Mouse (Mus musculus): ENCODE measurements around the gene Cyp4f37.
"Not testable (repeated sequence)": the region's sequence is repeated elsewhere in the genome, so short reads cannot be mapped to it uniquely, and the experiment has no call there.

The Cyp4f37 gene

DNA sequence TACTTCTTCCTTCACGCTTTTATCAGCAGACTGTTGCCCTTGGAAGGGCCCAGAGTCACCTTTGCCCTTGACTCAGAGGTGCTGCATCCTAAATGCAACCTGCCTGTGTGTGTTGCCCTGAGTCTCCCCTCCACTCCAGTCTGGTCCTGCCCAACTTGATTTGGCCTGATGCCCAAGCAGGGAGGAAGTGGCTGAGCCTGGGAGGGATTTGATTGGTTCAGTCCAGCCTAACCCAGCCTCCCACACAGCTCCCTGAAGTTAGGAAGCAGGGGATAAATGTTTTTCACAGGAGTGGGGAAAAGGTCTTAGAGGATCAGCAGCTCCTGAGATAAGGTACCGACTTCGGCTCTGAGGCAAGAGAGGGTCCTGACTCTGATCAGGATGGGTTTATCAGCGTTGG, at the start of gene Cyp4f37:
Cyp4f37 (plus strand) TSS at position 292 of the 400 bp plus-strand sequence.
- DNase-seq: not testable (repeated sequence)

DNA sequence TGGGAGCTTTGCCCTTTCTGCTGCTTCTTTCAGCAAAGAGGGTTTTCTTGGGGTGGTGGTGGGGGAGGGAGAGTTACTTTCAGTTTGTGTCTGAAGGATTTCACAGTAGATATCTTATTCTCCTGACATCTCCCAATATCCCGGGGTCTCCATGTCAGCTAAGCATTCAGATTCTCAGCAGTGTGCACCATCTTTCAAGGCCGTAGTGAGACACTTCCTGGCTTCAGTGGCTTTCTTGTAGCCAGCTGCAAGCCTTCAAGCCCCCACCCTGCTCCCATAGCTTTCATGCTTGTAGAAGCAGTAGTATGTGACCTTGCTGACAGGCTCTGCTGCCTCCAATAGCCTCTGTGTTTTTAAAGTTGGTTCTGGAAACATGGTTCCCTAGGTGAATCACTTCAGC, 47.8 kb upstream of the Cyp4f37 start:
- not testable (repeated sequence) for DNase-seq

DNA sequence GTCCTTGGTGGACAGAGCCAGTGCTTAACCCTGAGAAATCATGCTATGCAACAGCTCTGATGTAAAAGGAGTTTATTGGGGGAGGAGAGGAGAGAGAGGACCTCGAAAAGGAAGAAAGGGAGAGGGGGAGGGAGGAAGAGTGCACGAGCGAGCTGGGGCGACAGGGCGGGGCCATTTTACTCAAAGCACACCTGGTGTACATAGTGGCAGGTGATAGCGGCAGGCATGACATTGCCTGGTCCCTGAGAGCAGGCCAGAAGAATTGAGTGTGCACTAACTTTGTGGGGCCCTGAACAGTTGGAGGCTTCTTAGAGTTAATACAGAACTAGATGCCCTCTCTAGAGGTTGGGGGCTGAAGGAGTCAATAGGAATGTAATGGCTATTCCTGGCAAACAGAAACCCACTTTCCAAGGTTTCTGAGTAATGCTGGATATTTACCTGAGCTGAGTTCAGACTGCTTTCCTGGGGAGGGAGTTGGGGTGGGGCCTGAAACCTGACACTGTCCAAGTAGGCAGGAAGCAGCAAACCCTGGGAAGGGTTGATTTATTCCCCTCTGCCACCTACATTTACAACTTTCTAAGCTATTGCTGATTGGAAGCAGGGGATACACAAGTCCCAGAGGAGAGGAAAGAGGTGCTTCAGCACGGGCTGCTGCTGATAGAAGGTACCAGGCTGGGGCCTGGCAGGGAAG, 43.5 kb upstream of the Cyp4f37 start:
- DNase-seq: no peak

DNA sequence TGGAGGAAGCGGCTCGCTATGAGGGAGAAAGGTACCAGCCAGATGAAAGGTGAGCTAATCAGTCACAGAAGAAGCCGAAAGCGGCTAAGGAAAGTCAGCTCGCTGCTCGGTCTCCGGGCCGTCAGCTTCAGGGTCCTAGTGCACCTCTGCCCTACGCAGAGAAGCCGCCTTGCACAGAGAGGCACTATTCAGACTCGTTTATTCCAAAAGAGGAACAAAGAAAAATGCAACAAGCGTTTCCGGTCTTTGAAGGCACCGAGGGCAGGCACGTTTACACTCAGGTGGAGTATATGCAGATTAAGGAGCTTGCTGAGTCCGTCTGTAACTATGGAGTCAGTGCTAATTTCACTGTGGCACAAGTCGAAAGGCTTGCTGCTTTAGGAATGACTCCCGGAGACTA, 24.6 kb upstream of the Cyp4f37 start:
- DNase-seq: no peak

DNA sequence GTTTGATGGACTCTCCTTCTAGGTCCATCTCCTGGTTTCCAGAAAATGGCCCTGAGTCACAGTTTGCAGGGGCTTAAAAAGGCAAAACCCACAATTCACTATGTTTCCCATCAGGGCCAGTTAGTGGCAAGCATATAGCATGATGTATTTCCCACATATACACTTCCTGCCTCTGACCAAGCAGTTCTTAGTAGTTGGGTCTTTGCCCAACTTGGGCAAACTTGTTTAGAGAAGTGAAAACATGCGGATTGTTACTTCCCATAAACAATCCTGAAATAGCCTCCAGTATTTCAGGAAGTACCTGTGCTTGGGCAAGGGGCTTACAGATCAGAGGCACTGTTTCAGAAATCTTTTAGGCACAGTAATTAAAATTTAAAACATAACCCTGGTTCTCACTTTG, 13.1 kb upstream of the Cyp4f37 start:
- DNase-seq: peak in 1 of 2 experiments; percentile 2

DNA sequence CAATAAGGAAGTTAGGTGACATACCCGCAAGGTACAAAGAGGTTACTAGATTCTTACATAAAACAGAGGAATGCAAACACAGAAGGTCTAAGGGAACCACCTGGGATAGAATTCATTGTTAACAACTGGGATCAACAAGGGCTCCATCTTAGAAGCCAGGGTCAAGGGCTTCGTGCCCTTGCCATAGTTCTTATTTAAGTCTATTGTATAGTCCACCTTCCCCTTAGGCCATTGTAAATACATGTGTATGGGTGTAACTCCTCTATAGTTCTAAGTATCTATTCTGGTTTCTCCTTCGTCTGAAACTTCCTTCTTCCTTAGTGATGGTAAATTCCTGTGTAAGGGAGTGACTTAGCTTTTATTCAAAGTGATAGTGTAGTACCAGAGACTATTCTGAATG, 10.9 kb upstream of the Cyp4f37 start:
- DNase-seq: not testable (repeated sequence)

DNA sequence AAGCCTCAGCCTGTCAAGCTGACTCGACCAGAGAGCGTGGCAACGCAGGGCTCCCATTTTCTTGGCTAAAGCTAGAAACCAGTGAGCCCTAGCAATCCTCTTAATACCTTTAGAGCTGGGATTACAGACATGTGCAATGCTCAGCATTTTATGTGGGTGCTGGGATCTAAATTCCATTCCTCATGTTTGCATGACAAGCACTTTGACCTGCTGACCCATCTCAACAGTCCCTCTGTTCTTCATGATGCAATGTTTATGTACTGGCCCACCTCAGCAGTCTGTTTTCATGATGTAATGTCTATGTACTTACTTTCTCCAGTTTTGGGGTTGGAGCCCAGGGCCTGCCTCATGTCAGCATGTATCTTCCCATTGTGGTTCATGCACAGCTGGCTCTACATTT, 10.2 kb upstream of the Cyp4f37 start:
- no peak for DNase-seq

DNA sequence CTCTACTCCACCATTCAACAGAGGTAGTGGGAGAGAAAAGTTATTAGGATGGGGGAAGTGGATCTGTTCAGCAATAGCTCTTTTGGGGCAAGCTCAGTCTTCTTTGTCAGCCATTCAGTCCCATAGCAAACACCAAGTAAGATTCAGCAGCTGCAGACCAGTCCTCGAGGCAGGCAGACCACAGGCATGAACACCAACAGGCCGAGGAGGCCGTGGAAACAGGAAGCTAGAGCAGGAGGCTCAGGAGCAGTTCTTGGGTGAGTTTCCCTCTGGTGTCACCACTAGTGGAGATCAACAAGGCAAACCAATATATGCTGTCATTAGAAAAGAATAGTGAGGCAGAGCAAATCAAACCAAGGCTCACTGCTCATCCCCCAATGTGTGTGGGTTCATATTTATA, 8.7 kb upstream of the Cyp4f37 start:
- DNase-seq: no peak

DNA sequence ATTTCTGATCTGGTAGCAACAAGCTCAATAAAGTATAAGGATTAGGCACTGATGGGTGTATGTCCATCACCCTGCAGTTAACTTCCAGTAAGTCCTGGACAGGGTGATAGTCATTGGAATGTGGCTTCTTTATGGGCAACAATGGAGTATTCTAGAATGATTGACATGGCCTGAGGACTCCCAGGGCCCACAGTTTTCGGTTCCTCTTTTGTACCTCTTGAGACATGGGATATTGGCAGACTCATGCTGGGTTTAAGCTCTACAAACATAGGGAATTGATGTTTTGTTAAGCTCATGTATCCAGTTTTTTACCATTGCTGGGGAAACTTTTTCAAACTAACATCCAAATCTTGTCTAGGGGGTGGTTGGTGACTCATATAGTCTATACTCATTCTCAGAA, 3.9 kb upstream of the Cyp4f37 start:
- DNase-seq: no peak

DNA sequence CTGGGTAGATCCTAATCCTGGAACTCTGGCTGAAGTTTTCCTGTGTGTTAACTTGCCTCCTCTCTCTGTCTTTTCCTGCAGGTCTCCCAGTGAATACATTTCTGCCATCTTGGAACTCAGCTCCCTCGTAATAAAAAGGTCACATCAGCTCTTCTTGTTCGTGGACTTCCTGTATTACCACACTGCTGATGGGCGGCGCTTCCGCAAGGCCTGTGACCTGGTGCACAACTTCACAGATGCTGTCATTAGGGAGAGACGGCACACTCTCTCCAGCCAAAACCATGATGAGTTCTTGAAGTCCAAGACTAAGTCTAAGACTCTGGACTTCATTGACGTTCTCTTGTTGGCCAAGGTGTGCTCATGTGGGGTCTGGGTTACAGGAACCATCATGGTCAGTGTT, 8.6 kb downstream of the Cyp4f37 start:
- DNase-seq: not testable (repeated sequence)

DNA sequence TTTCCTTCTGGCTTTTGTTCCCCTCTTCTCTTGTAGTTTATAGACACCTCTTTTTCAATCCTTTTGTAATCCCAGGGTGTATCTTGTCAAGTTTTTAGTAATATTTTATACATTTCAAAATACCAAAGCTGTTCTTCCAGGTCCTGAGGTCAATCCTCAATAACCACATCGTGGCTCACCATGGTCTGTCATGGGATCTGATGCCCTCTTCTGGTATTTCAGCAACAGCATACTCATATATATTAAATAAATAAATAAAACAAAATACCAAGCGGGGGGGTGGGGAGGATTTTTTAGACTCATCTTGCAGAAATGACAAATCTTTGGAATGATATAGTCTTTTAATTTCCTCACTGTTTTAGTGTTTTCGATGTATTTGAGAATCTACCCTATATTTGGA, 10.8 kb downstream of the Cyp4f37 start:
- DNase-seq: no peak

DNA sequence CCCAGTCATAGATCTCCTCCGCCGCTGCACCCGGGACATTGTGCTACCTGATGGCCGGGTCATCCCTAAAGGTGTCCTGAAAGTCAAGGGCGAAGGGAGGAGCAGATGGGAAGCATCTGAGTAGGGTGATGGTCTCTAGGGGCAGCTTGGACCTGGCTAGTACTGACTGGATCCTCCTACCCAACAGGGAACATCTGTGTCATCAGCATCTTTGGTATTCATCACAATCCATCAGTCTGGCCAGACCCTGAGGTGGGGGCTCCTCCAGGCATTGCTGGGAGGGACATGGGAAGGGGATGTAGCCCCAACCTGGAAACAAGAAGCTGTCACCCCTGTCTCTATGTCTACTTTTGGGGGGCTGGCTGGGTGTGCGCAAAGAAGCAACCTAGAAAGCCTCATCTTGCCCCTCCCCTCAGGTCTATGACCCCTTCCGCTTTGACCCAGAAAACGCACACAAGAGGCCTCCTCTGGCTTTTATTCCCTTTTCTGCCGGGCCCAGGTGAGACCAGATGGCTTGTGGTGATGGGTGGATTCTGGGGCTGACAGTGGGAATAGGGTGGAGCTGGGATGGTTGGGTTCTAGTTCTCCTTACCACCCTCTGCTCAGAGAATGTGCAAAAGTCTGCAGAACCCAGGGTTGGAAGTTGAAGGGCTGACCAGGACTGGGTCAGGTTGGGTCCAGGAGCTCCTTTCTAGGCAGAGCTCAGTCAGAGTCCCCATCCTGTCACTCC, 13.3 kb downstream of the Cyp4f37 start:
- DNase-seq: not testable (repeated sequence)

DNA sequence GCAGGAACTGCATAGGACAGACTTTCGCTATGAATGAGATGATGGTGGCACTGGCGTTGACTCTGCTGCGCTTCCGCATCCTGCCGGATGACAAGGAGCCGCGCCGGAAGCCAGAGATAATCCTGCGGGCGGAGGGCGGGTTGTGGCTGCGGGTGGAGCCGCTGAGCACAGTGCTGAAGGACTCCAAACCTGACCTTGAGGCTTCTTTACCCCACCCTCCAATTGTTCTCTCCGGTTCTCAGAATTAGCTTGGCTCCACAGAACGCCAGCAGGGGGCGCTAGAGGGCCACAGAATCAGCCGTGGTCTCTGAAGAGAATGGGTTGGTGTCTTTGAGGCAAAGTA, 13.8 kb downstream of the Cyp4f37 start:
- DNase-seq: peak; percentile 45 to 83

DNA sequence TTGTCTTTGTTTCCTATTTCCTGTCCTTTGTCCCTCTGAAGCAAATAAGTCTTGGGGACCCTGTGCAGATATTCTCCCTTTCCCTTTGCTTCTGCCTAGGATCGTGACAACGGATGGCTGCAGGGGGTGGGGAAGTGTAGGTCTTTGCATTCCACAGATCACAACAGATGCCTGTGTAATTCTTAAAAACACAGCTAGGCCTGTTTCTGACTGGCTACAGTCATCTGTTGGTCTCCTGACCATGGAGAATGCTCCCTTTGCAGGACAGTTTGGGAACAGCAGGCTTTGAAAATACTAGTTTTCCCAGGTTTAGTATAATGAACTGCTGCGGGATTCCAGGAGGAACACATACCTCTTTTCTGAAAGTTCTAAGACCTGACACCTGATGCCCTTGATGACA, 15.2 kb downstream of the Cyp4f37 start:
- DNase-seq: no peak

DNA sequence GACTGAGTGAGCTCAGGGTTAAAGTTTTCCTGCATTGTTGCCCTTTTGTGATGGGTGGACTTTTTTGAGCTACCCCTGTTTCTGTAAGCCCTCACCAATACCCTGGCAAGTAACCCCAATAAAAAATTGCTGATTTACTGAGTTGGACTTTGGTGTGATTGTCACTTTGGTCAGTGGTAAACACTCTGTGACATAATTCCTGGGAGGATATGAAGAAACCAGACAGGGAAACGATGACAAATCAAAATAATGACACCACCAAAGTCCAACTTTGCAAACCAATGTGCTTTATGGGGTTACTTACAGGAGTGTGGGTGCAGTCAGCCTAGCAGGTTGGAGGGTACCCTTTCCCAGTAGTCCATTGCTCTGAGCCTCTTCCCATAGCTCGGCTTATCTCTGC, 16.0 kb downstream of the Cyp4f37 start:
- no peak for DNase-seq

DNA sequence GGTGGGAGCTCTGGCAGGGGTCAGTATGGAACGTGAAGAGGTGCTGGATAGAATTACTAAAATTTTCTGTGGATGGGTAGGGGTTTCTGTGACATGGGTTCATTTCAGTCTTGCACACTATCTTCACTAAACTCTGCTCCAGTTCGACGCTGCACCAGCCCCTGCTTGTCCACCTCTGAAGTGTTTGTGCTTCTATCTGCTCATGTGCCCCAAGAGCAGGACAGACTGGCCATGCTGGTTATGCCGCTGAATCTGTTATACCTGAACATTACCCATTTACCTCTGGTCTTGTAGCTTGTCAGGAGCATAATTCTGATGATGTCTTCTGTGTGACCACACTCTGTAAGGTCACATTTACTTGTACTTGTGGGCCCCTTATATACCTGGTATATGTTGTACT, 25.5 kb downstream of the Cyp4f37 start:
- DNase-seq: no peak

DNA sequence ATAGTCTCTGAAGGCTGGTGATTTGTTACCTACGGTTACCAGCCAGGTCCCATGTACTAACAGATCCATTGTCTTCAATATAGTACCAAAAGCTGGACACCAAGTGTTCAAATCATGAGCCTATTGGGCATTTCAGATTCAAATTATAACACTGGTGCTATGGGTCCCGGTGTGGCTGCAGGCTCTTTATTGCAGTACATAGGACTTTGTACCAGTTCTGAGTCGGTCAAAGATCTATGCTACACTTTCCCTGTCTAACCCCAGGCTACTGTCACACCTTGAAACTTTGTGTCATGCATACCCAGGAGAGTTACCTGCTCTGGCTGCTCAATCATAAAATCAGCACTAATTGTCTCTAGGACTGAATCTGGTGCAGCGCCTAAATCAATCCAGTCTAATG, 32.8 kb downstream of the Cyp4f37 start:
- DNase-seq: no peak

DNA sequence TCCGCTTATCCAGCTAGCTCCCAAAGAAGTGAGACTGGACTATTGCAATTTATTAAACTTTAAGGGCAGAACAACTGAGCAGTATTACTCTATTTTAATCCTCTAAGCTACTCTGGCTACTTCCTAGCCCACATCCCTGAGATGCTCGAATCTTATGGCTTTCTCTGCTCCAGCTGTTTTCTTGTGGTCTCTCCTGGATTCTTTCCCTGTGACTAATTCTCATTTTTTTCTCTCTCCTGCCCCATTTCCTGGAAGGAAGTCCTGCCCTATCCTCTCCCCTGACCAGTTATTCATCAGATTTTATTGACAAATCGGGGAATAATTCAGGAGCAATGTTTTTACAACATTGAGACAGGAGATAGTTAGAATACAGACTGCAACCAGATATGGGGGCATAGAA, 35.9 kb downstream of the Cyp4f37 start:
- no peak for DNase-seq

DNA sequence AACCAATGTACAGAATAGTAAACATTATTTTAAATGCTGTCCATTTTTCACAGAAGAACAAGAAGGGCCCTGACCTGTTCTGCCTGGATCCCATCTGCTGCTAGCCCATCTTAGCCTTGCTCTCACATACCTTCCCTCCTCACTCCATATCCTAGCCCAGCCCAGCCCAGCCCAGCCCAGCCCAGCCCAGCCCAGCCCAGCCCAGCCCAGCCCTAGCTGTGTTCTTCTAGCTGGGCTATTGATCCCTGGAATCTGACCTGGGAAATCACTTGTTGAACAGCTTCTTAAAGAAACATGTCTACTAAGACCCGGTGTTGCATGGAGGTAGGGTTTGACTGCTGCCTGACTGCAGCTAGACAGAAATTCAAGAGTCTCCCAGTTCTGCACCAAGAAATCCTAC, 37.1 kb downstream of the Cyp4f37 start:
- no peak for DNase-seq

DNA sequence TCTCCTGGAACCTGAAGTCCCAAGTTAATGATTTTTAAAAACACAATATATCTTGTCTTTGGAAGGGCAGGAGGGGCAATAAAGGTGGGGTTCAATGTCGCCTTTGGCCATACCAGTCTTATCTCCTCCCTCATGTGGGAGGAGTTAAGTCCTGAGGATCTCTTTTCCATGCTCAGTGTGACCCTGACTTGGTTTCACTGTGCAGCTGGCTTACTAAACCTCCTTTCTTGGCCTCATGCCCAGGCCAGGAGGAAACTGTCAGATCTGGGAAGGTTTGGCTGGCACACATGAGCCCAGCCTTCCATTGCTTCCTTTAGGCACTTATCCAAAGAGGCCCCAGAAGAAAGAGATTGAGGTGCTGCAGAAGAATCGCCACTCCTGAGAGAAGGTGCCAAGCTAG, 37.6 kb downstream of the Cyp4f37 start, which contains the start of gene Cyp4f40:
Cyp4f40 (plus strand) TSS at position 189 of the 400 bp plus-strand sequence.
- peak; percentile 56 to 61 for DNase-seq

DNA sequence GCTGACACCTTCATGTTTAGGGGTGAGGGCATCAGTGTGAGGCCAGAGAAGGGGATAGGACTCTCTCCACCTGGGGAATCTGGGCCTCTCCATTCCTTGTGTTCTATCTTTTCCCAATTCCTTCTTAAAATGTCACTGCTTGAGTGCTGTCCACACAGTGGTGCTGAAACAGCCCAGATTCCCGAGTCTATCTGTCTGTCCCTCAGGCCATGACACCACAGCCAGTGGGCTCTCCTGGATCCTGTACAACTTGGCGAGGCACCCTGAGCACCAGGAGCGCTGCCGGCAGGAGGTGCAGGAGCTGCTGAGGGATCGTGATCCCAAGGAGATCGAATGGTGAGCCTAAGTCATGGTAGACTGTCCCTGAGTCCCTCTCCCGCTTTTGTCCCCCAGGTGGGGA, 52.9 kb downstream of the Cyp4f37 start:
- no peak for DNase-seq

DNA sequence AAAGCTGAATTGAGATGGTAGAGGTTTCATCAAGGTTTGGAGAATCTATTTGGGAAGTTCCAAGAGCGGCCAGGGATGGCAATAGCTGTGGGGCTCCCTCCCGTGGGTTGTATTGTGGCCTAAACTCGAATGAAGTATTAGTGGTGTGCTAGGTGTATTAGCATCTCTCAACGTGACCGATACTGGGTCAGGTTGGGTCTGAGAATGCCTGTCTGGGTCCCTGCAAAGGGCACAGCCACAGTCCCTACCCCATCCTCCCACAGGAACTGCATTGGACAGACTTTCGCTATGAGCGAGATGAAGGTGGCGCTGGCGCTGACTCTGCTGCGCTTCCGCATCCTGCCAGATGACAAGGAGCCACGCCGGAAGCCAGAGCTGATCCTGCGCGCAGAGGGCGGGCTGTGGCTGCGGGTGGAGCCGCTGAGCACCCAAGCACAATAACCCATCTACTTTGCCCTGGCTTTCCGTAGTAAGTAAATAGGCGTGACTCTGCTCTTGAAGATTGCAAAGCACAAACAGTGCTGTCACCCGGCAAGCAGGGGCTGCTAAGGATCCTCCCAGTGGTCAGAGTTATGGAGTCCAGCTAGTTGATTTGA, 55.0 kb downstream of the Cyp4f37 start:
- DNase-seq: no peak

DNA sequence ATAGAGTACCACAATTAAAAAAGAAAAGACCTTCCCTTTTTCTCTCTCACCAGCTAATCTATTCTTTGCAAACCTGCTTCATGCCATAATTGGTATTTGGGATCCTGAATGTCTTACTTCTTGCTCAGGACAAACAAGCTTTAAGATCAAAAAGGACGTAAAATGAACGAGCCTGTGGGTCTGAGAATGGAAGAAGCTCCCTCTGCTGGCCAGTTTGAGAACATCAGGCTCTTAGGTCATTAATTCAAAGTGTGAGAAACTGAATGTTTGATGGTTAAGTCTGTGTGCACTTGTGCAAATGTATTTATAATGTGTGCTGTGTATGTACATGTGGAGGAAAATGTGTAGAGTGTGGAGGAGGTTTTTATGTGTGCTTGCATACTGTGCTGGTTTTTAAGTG, 59.3 kb downstream of the Cyp4f37 start:
- DNase-seq: peak; percentile 6 to 65

DNA sequence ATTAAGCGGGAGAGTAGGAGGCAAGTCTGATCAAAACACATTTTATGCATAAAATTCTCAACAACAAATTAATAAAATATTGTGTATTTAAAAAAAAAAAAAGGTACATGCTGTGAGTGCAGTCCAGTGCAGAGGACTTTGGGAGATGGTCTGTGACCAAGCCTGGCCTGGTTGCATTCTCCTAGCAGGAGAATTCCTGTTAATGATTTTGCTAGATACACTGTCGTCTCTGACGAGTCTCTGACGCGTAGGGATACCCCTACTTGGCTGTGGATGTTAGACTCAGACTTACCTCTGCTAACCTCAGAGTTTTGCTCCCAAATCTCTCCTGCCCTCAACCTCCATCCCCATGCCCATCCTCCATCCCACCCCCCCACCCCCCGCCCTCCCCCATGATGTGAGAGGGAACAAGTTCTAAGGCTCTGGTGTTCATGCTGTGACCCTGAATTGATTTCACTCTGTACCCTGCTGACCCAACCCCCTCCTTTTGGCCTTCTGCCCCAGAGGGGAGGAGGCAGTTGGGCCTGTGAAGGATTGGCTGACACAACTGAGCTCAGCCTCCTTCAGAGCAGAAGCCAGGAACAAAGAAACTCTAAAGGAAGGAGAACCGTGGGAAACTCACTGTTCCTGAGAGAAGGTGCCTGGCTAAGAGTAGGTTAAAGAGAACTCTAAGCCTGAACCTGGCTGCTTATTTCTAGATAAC, 64.1 kb downstream of the Cyp4f37 start, which contains the start of gene Cyp4f15:
Cyp4f15 (plus strand) TSS at position 580 of the 703 bp plus-strand sequence.
- DNase-seq: peak; percentile 54 to 76

Data from kidney, adult 8-10 months (tissue).